Mouse (Mus musculus) heart, postnatal 0 days (tissue): ENCODE results near the gene Pld1. TPM values are rescaled to one million over a fixed set of nuclear protein-coding genes. Genes with fewer than 3 reads are reported as not detected.

Source experiments
- ATAC-seq: fragments of 200-750 bp; cut with Nextera tagmentation; 2 replicates; pipeline ENCODE4 v1.8.0; 2017; ENCODE audit warnings: low read depth, moderate number of reproducible peaks, moderate library complexity; ENCODE audit not compliant: insufficient read depth
- DNase-seq: peaks from one replicate; pipeline ENCODE4 v3.0.0-alpha.2; 2016; ENCODE audit warnings: low spot score
- H3K27ac ChIP-seq: fragments of 300-500 bp; sonication (generic); 2 replicates; pipeline ENCODE4 v1.5.1; 2014; ENCODE audit warnings: low read depth, mild to moderate bottlenecking
- H3K27me3 ChIP-seq: fragments of 300-500 bp; sonication (generic); 2 replicates; pipeline ENCODE4 v1.6.1; 2014; ENCODE audit warnings: low read length, mixed read lengths; ENCODE audit not compliant: control insufficient read depth, insufficient read depth
- H3K36me3 ChIP-seq: fragments of 300-500 bp; sonication (generic); replicated peaks from 2 replicates; pipeline ENCODE4 v1.6.1; 2014; ENCODE audit warnings: low read length, mixed read lengths; ENCODE audit not compliant: control insufficient read depth, insufficient read depth
- H3K4me1 ChIP-seq: fragments of 300-500 bp; sonication (generic); 2 replicates; pipeline ENCODE4 v1.6.1; 2014; ENCODE audit warnings: antibody characterized with exemption; ENCODE audit not compliant: control insufficient read depth, insufficient read depth
- H3K4me2 ChIP-seq: fragments of 300-500 bp; sonication (generic); 2 replicates; pipeline ENCODE4 v1.6.1; 2014; ENCODE audit warnings: low read depth, mild to moderate bottlenecking, low read length, moderate library complexity
- H3K4me3 ChIP-seq: fragments of 300-500 bp; sonication (generic); 2 replicates; pipeline ENCODE4 v1.5.1; 2014; ENCODE audit warnings: low read depth, low read length
- H3K9ac ChIP-seq: fragments of 300-500 bp; sonication (generic); replicated peaks from 2 replicates; pipeline ENCODE4 v1.6.1; 2014; ENCODE audit warnings: low read depth, low read length, mixed read lengths
- H3K9me3 ChIP-seq: fragments of 300-500 bp; sonication (generic); replicated peaks from 2 replicates; pipeline ENCODE4 v1.6.1; 2016; ENCODE audit warnings: low read length; ENCODE audit not compliant: control insufficient read depth
- CTCF ChIP-seq: IDR thresholded peaks from 2 replicates; pipeline ENCODE4 v1.5.1; 2016; ENCODE audit warnings: antibody characterized with exemption, control low read depth, low read depth
- EP300 ChIP-seq: IDR thresholded peaks from 2 replicates; pipeline ENCODE4 v1.6.1; 2016; ENCODE audit warnings: antibody characterized with exemption, low read depth
- WGBS: fragments of 180-500 bp; shearing (Covaris S2); extraction: QIAGEN DNeasy Blood & Tissue Kit; methylation state at CpG from one replicate; pipeline ENCODE4 v1.1.7; 2014; 5-methylcytosine and 5-hydroxymethylcytosine counted together
- polyA plus RNA-seq: library from polyadenylated mRNA; unstranded; fragments of >200 nt; fragmentation: Nextera tagmentation; extraction: Ambion mirVana; gene quantifications from 2 replicates; pipeline ENCODE4 v1.2.1, GENCODE M21; 2015
- total RNA-seq: library from RNA; depleted of rRNA; stranded (reverse); fragments of >200 nt; gene quantifications from 2 replicates; pipeline ENCODE4 v1.2.3, GENCODE M21; 2014; ENCODE audit warnings: low replicate concordance

Gene Pld1
- total and polyA plus RNA-seq, 2 experiments from 2014 or later = 5.0 to 7.6 TPM

GRCm38 (mm10) chr3:27984620-27985019, 46.1 kb downstream of the Pld1 start:
- TF ChIP-seq CTCF (no peak), EP300 (no peak)
- no peak for ATAC-seq
- Histone ChIP-seq H3K4me3 (peak overlapping the region; percentile 51), H3K27me3 (no peaks in the 10 kb centered on the region), H3K4me1 (peaks cover 21% of the 10 kb centered on the region), H3K36me3 (no peaks in the 10 kb centered on the region), H3K9me3 (no peaks in the 10 kb centered on the region), H3K9ac (peak overlapping the region; percentile 63), H3K4me2 (peak overlapping the region; percentile 65), H3K27ac (peak overlapping the region; percentile 77)
- DNase-seq = no peak
- 42% methylated on average over 4 of the region's 4 CpGs for WGBS

DNA sequence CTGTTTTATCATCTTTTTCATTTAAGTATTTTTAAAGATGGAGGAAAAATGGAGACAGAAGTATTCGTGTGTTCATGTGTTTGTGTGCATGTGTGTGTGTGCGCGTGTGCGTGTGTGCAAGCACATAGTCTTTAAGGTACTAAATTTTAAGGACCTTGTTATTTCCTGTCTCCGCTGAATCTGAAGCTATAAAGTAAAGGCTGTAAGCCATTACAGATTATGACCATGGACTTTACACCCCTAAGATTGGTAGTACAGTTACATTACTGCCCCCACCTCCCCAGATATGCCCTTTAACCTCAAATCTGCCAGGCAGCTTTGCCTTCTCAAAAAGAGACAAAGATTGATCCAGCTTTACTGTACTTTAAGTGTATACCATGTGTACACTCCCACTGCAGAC, 46.8 kb downstream of the Pld1 start:
- peak overlapping the region; percentile 51; the same call in 1 of the 2 replicates for H3K4me3 ChIP-seq
- H3K27ac ChIP-seq = no peak overlapping the region
- H3K9ac ChIP-seq = no peak overlapping the region
- no peaks in the 10 kb centered on the region for H3K27me3 ChIP-seq
- DNase-seq = no peak
- no peak for ATAC-seq
- TF ChIP-seq CTCF (no peak), EP300 (no peak)
- WGBS = 90% methylated on average over 5 of the region's 5 CpGs
- H3K4me2 ChIP-seq = peak overlapping the region; percentile 65; the same call in 1 of the 2 replicates
- no peaks in the 10 kb centered on the region for H3K36me3 ChIP-seq
- H3K4me1 ChIP-seq = peaks cover 21% of the 10 kb centered on the region
- no peaks in the 10 kb centered on the region for H3K9me3 ChIP-seq

GRCm38 (mm10) chr3:27987891-27988536, 49.5 kb downstream of the Pld1 start:
- Histone ChIP-seq H3K4me3 (peak overlapping the region; percentile 1; the same call in 1 of the 2 replicates), H3K4me2 (peak overlapping the region; percentile 42), H3K9me3 (no peaks in the 10 kb centered on the region), H3K4me1 (peaks cover 21% of the 10 kb centered on the region), H3K27ac (peak overlapping the region; percentile 48), H3K36me3 (no peaks in the 10 kb centered on the region), H3K27me3 (no peaks in the 10 kb centered on the region), H3K9ac (no peak overlapping the region)
- peak; percentile 59 for DNase-seq
- 17% methylated on average over 8 of the region's 8 CpGs for WGBS
- TF ChIP-seq EP300 = no peak
- peak; percentile 30; the same call in 1 of the 2 replicates for ATAC-seq

- H3K4me2 ChIP-seq = no peak overlapping the region
- no peak overlapping the region for H3K27ac ChIP-seq
- no peak for DNase-seq
- no peak for ATAC-seq
- no peaks in the 10 kb centered on the region for H3K36me3 ChIP-seq
- peaks cover 17% of the 10 kb centered on the region for H3K4me1 ChIP-seq
- H3K4me3 ChIP-seq = no peak overlapping the region
- no peaks in the 10 kb centered on the region for H3K9me3 ChIP-seq
- H3K9ac ChIP-seq = no peak overlapping the region
- WGBS = 77% methylated on average over 2 of the region's 2 CpGs
- H3K27me3 ChIP-seq = no peaks in the 10 kb centered on the region
- TF ChIP-seq CTCF = no peak
- TF ChIP-seq EP300 = no peak
These were observed 52.7 kb downstream of the Pld1 start for GRCm38 (mm10) chr3:27991100-27991703.

GRCm38 (mm10) chr3:27994175-27994990, 55.9 kb downstream of the Pld1 start:
- Histone ChIP-seq H3K9ac (no peak overlapping the region), H3K27me3 (no peaks in the 10 kb centered on the region), H3K9me3 (no peaks in the 10 kb centered on the region), H3K4me1 (no peaks in the 10 kb centered on the region), H3K4me3 (no peak overlapping the region), H3K27ac (no peak overlapping the region), H3K4me2 (no peak overlapping the region), H3K36me3 (no peaks in the 10 kb centered on the region)
- DNase-seq (no peak), ATAC-seq (no peak)
- TF ChIP-seq EP300 (no peak), CTCF (no peak)
- WGBS = 81% methylated on average over 8 of the region's 8 CpGs
